Mouse (Mus musculus) ES-E14 (cell line): ENCODE measurements around the gene Spata21. TPM values are rescaled to one million over a fixed set of nuclear protein-coding genes. Genes with fewer than 3 reads are reported as not detected.

Source experiments
- DNase-seq: peaks from one replicate; pipeline ENCODE4 v3.0.0-alpha.2; 2013; ENCODE audit warnings: low read depth, low spot score
- H3K27ac ChIP-seq: 2 replicates; pipeline ENCODE4 v1.5.1; 2012; ENCODE audit warnings: low read depth, mild to moderate bottlenecking, low read length, moderate library complexity, mixed read lengths; ENCODE audit not compliant: poor library complexity, insufficient read depth, severe bottlenecking
- H3K36me3 ChIP-seq: 2 replicates; pipeline ENCODE4 v1.6.1; 2012; ENCODE audit warnings: mild to moderate bottlenecking, low read length, moderate library complexity, mixed read lengths; ENCODE audit not compliant: control insufficient read depth, poor library complexity, insufficient read depth, severe bottlenecking
- H3K4me1 ChIP-seq, 2 experiments: fragments of 150-350 bp in 1 of 2; sonication (generic) in 1 of 2; 2 replicates each; pipeline ENCODE4 v1.6.1; 2012; ENCODE audit warnings: low read length in 2 of 2, mild to moderate bottlenecking in 1 of 2, mixed read lengths in 1 of 2; ENCODE audit not compliant: control insufficient read depth in 2 of 2, insufficient read depth in 2 of 2, poor library complexity in 1 of 2
- H3K4me3 ChIP-seq, 2 experiments: fragments of 150-350 bp in 1 of 2; sonication (generic) in 1 of 2; 2 replicates each; pipeline ENCODE4 v1.5.1; 2012; ENCODE audit warnings: low read length in 2 of 2, low read depth in 1 of 2, mild to moderate bottlenecking in 1 of 2, mixed read lengths in 1 of 2; ENCODE audit not compliant: insufficient read depth in 1 of 2, poor library complexity in 1 of 2, severe bottlenecking in 1 of 2
- H3K9ac ChIP-seq: 2 replicates; pipeline ENCODE4 v1.6.1; 2012; ENCODE audit warnings: low read depth, mild to moderate bottlenecking, low read length, mixed read lengths; ENCODE audit not compliant: poor library complexity, insufficient read depth, severe bottlenecking
- H3K9me3 ChIP-seq: fragments of 150-350 bp; sonication (generic); 2 replicates; pipeline ENCODE4 v1.6.1; 2012; ENCODE audit warnings: low read depth, mild to moderate bottlenecking, low read length; ENCODE audit not compliant: control insufficient read depth, insufficient read depth
- CHD2 ChIP-seq: IDR thresholded peaks from 2 replicates; pipeline ENCODE4 v1.6.1; 2014; ENCODE audit warnings: mild to moderate bottlenecking, low read depth, low read length, inconsistent platforms
- HCFC1 ChIP-seq: IDR thresholded peaks from 2 replicates; pipeline ENCODE4 v1.6.1; 2012; ENCODE audit warnings: low read length, inconsistent platforms, borderline replicate concordance; ENCODE audit not compliant: insufficient read depth
- MAFK ChIP-seq: IDR thresholded peaks from 2 replicates; pipeline ENCODE4 v1.6.1; 2014; ENCODE audit warnings: mild to moderate bottlenecking, low read depth, low read length, inconsistent platforms; ENCODE audit not compliant: insufficient read depth
- ZC3H11A ChIP-seq: IDR thresholded peaks from 2 replicates; pipeline ENCODE4 v1.6.1; 2012; ENCODE audit warnings: low read depth, mild to moderate bottlenecking, inconsistent platforms, low read length, borderline replicate concordance
- ZNF384 ChIP-seq: IDR thresholded peaks from 2 replicates; pipeline ENCODE4 v1.6.1; 2012; ENCODE audit warnings: low read depth, low read length, inconsistent platforms
- in situ Hi-C, 2 experiments: fragments of 600-800 bp; cut with MboI; formaldehyde crosslinking; loops; one replicate each; pipeline ENCODE4 v1.15.1; 2025; ENCODE audit warnings: low sequenced_read_pairs in 2 of 2, inconsistent platforms in 1 of 2; ENCODE audit not compliant: unreplicated experiment in 2 of 2
- total RNA-seq: library from RNA; depleted of rRNA; stranded (reverse); fragments of 300-350 nt; gene quantifications from 2 replicates; pipeline ENCODE4 v1.2.3, GENCODE M21; 2012

The Spata21 gene
- total RNA-seq, 1 experiment = 0.27 TPM

GRCm38 (mm10) chr4:141069731-141070130, 18.4 kb upstream of the Spata21 start:
- Histone ChIP-seq H3K9me3 (no peaks in the 10 kb centered on the region), H3K4me3 (no peak overlapping the region), H3K9ac (no peak overlapping the region), H3K4me1 (no peaks in the 10 kb centered on the region), H3K36me3 (peaks cover 46% of the 10 kb centered on the region), H3K27ac (no peak overlapping the region)
- DNase-seq = no peak
- TF ChIP-seq MAFK (no peak), CHD2 (no peak), ZNF384 (no peak), HCFC1 (no peak), ZC3H11A (no peak)
- in situ Hi-C loops = no loop called here

DNA sequence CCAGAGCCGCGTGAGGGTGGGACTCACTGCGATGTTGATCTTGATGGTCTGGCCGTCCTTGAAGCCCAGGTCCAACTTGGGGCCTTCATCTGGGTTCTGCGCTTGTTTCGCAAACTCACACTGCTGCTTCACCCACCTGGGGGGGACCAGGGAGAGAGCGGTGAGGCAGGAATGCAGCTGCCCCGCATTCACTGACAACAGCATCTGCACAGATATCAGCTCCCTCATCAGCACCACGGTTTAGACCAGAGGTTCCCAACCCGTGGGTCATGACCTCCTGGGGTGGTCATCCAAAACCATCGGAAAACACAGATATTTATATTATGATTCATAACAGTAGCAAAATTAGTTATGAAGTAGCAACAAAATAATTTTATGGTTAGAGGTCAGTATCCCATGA, 15.6 kb upstream of the Spata21 start:
- Histone ChIP-seq H3K9ac (no peak overlapping the region), H3K9me3 (no peaks in the 10 kb centered on the region), H3K36me3 (peaks cover 34% of the 10 kb centered on the region; the same call in 1 of the 2 replicates), H3K4me3 (no peak overlapping the region), H3K27ac (no peak overlapping the region), H3K4me1 (peaks cover 2 to 5% of the 10 kb centered on the region in 2 experiments; a peak in 1 of 4 replicates)
- TF ChIP-seq CHD2 (no peak), MAFK (no peak), ZC3H11A (no peak), ZNF384 (no peak), HCFC1 (no peak)
- in situ Hi-C loops = no loop called here
- no peak for DNase-seq

DNA sequence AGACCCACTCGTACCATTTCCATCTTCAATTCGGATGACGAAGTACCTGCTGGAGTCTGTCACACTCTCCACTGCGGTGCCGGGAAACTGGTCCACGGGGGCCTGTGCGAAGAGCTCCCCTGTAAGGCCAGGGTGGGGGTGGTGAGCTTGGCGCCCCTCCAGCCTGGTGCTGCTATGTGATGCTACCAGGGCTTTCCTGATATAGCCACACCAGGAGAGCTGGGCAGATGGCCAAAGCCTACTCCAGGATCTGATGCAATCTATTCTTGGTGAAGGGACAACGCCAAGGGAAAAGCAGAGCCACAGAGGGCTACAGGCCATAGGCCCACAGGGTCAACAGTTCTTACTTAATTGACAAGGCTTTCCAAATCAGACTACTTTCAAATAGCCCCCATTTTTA, 14.5 kb upstream of the Spata21 start:
- TF ChIP-seq ZC3H11A = no peak
- TF ChIP-seq HCFC1 = no peak
- no peak for TF ChIP-seq CHD2
- in situ Hi-C loops = no loop called here
- no peak overlapping the region for H3K27ac ChIP-seq
- no peak overlapping the region for H3K4me3 ChIP-seq
- peaks cover 2 to 6% of the 10 kb centered on the region in 2 experiments; a peak in 1 of 4 replicates for H3K4me1 ChIP-seq
- no peak for DNase-seq
- H3K9me3 ChIP-seq = no peaks in the 10 kb centered on the region
- H3K36me3 ChIP-seq = peaks cover 29% of the 10 kb centered on the region; the same call in 1 of the 2 replicates
- H3K9ac ChIP-seq = no peak overlapping the region

GRCm38 (mm10) chr4:141074109-141074508, 14.0 kb upstream of the Spata21 start:
- no peaks in the 10 kb centered on the region for H3K9me3 ChIP-seq
- no peak for DNase-seq
- no peak overlapping the region for H3K9ac ChIP-seq
- H3K36me3 ChIP-seq = peaks cover 25% of the 10 kb centered on the region; the same call in 1 of the 2 replicates
- in situ Hi-C loops = no loop called here
- no peak overlapping the region for H3K4me3 ChIP-seq
- peaks cover 2 to 7% of the 10 kb centered on the region in 2 experiments; a peak in 1 of 4 replicates for H3K4me1 ChIP-seq
- TF ChIP-seq CHD2 (no peak), ZNF384 (no peak), MAFK (no peak), ZC3H11A (no peak), HCFC1 (no peak)
- no peak overlapping the region for H3K27ac ChIP-seq
